Mouse (Mus musculus): ENCODE data around the gene Rbms1. TPM values are rescaled to one million over a fixed set of nuclear protein-coding genes. Genes with fewer than 3 reads are reported as not detected.

Gene Rbms1
- total RNA-seq, 2 experiments from 2014 or later, result 29.0 to 34.5 TPM

DNA sequence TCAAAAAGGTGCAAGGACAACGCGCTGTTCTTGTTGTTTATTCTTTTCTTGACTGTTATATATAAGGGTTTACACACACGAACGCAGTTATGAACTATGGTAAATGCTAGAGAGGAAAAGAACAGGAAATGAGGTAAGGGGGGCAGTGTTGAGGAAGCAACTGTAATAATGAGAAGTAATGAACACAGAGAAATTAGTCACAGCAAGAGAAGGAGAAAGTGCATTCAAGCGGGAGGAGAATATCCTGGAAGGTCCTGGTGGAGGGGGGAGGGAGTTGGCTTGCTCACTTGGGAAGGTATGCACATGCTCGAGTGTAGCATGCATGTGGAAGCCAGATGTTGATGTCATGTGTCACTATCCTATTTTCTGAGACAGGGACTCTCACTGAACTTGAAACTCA is 39.9 kb downstream of the Rbms1 start:
- intact Hi-C loops (cut with DNase I; ENCODE audit: low total_unique reads), result no loop called here
- no peak for DNase-seq

GRCm38 (mm10) chr2:60922351-60922750 is 40.6 kb downstream of the Rbms1 start:
- intact Hi-C loops (cut with DNase I; ENCODE audit: low total_unique reads), result no loop called here
- peak; percentile 19 for DNase-seq

DNA sequence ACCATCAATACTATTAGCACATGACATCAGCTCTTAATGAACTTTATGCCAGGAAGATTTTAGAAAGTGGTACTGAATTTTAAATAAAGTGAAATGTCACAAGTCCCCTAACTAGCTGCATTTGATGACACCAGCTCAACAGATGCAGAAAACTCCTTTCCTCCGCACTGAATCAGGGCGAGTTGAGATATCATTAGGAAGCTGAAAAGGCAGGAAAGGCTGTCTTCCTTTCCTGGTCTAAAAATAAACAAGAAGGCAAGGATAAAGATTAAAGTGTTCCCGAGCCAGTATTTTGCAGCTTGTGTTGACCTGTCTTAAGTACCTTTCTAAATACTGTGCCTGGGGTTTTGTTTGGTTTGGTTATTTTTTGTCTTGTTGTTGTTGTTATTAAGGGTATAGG is 42.9 kb downstream of the Rbms1 start:
- intact Hi-C loops (cut with DNase I; ENCODE audit: low total_unique reads), result no loop called here
- DNase-seq, result no peak

- DNase-seq, result no peak
- intact Hi-C loops (cut with DNase I; ENCODE audit: low total_unique reads), result no loop called here
Observed at GRCm38 (mm10) chr2:60918401-60918800, 44.6 kb downstream of the Rbms1 start.

GRCm38 (mm10) chr2:60914524-60915280 is 48.3 kb downstream of the Rbms1 start:
- intact Hi-C loops (cut with DNase I; ENCODE audit: low total_unique reads), result no loop called here
- DNase-seq, result no peak

- intact Hi-C loops (cut with DNase I; ENCODE audit: low total_unique reads), result no loop called here
- DNase-seq, result no peak
Observed at GRCm38 (mm10) chr2:60913281-60913680, 49.7 kb downstream of the Rbms1 start.

GRCm38 (mm10) chr2:60911716-60912115 is 51.3 kb downstream of the Rbms1 start:
- DNase-seq, result no peak
- intact Hi-C loops (cut with DNase I; ENCODE audit: low total_unique reads), result no loop called here

- intact Hi-C loops (cut with DNase I; ENCODE audit: low total_unique reads), result no loop called here
- peak; percentile 30 for DNase-seq
Observed at GRCm38 (mm10) chr2:60910820-60911219, 52.2 kb downstream of the Rbms1 start.

DNA sequence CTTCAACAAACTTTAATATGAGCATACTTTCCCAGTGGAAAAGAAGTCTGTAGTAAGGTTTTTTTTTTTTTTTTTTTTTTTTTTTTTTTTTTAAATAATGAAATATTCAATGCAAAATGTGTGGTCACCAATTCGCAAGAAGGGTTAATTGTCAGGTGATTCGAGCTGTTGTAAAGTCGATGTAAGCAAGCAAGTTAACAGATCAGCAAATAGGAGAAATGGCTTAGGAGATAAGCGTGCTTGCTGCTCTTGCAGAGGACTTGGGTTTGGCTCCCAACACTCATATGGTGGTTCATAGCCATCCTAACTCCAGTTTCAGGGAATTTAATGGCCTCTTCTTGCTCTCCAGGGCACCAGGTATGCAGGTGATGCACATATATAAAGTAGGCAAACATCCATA is 54.4 kb downstream of the Rbms1 start:
- DNase-seq, result no peak
- intact Hi-C loops (cut with DNase I; ENCODE audit: low total_unique reads), result loop anchor here (10.0 kb wide), 1 partner anchor 104 kb away; no protein-coding TSS in a partner anchor

GRCm38 (mm10) chr2:60908116-60908515 is 54.9 kb downstream of the Rbms1 start:
- intact Hi-C loops (cut with DNase I; ENCODE audit: low total_unique reads), result loop anchor here (10.0 kb wide), 1 partner anchor 103 kb away; no protein-coding TSS in a partner anchor
- no peak for DNase-seq

- intact Hi-C loops (cut with DNase I; ENCODE audit: low total_unique reads), result loop anchor here (10.0 kb wide), 1 partner anchor 100 kb away; no protein-coding TSS in a partner anchor
- no peak for DNase-seq
Observed at GRCm38 (mm10) chr2:60905283-60905682, 57.7 kb downstream of the Rbms1 start.

GRCm38 (mm10) chr2:60904141-60904540 is 58.9 kb downstream of the Rbms1 start:
- intact Hi-C loops (cut with DNase I; ENCODE audit: low total_unique reads), result loop anchor here (10.0 kb wide), 1 partner anchor 99 kb away; no protein-coding TSS in a partner anchor

DNA sequence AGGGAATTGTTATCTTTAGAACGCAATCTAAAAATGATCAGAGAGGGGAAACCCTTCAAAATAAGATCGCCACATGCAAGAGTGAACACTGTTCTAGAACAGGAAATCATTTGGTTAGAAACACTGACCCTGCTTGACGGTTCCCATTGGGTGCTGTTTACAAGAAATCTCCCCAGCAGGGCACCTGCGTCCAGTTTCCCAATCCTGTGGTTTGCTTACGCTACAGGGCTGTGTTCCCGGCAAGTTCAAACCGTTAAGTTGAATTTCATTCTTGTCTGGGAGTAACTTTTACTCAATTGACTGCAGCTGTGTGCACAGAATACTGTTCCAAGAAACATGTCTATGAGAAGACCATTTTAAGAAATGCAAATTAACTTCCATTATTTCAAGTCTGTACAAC is 59.5 kb downstream of the Rbms1 start:
- peak; percentile 24 for DNase-seq

More at GRCm38 (mm10) chr2:60904141-60904540, 58.9 kb downstream of the Rbms1 start:
- DNase-seq, result no peak

GRCm38 (mm10) chr2:60902446-60903137 is 60.4 kb downstream of the Rbms1 start:
- DNase-seq, result no peak
- intact Hi-C loops (cut with DNase I; ENCODE audit: low total_unique reads), result loop anchor here (10.0 kb wide), 1 partner anchor 98 kb away; no protein-coding TSS in a partner anchor

More for the DNA sequence above, 59.5 kb downstream of the Rbms1 start:
- intact Hi-C loops (cut with DNase I; ENCODE audit: low total_unique reads), result loop anchor here (10.0 kb wide), 1 partner anchor 99 kb away; no protein-coding TSS in a partner anchor

GRCm38 (mm10) chr2:60901511-60901951 is 61.5 kb downstream of the Rbms1 start:
- peak; percentile 51 for DNase-seq
- intact Hi-C loops (cut with DNase I; ENCODE audit: low total_unique reads), result loop anchor here (10.0 kb wide), 1 partner anchor 97 kb away; no protein-coding TSS in a partner anchor

- DNase-seq, result no peak
- intact Hi-C loops (cut with DNase I; ENCODE audit: low total_unique reads), result loop anchor here (10.0 kb wide), 1 partner anchor 96 kb away; no protein-coding TSS in a partner anchor
Observed at GRCm38 (mm10) chr2:60901013-60901412, 62.0 kb downstream of the Rbms1 start.

- intact Hi-C loops (cut with DNase I; ENCODE audit: low total_unique reads), result no loop called here
- DNase-seq, result no peak
Observed at GRCm38 (mm10) chr2:60893042-60893441, 70.0 kb downstream of the Rbms1 start.

DNA sequence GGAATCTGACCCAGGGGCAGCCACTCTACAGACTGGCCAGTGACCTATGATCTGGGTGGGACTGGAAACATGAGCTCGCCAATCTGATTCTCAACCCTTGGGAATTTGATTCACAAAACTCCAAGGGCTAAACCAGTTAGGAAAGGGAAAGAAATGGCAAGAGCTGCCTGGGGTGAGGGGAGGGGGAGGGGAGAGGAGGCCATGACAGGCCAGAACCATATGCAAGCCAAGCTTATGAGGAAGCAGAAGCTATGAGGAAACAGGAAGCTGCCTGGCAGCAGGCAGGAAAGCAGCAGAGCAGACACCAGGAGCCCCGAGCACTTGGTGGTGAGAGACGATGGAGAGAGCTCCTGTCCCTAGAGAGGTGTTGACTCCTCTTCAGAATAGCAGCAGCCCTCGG is 79.1 kb downstream of the Rbms1 start:
- DNase-seq, result peak; percentile 14
- intact Hi-C loops (cut with DNase I; ENCODE audit: low total_unique reads), result no loop called here

GRCm38 (mm10) chr2:60883043-60883365 is 80.0 kb downstream of the Rbms1 start:
- no peak for DNase-seq
- intact Hi-C loops (cut with DNase I; ENCODE audit: low total_unique reads), result no loop called here

Data from gastrocnemius, postnatal 14 days (tissue).